Mouse (Mus musculus): ENCODE results near the gene Tjp3. TPM values are rescaled to one million over a fixed set of nuclear protein-coding genes. Genes with fewer than 3 reads are reported as not detected.
"Not testable (repeated sequence)": the region's sequence is repeated elsewhere in the genome, so short reads cannot be mapped to it uniquely, and the experiment has no call there.

Tjp3 gene
- polyA plus RNA-seq, 1 experiment, result 4.9 TPM

DNA sequence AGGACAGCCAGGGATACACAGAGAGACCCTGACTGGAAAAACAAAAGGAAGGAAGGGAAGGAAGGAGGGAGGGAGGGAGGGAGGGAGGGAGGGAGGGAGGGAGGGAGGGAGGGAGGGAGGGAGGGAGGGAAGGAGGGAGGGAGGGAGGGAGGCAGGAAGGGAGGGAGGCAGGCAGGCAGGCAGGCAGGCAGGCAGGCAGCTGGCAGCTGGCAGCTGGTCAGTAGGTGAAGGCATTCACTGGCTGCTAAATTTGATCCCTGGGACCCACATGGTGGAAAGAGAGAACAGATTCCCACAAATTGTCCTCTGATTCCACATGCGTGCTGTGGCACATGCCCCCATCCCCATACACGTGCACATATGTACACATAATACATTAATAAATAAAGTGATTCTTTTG lies 52.8 kb downstream of the Tjp3 start:
- DNase-seq (ENCODE audit: low read depth), result no peak

DNA sequence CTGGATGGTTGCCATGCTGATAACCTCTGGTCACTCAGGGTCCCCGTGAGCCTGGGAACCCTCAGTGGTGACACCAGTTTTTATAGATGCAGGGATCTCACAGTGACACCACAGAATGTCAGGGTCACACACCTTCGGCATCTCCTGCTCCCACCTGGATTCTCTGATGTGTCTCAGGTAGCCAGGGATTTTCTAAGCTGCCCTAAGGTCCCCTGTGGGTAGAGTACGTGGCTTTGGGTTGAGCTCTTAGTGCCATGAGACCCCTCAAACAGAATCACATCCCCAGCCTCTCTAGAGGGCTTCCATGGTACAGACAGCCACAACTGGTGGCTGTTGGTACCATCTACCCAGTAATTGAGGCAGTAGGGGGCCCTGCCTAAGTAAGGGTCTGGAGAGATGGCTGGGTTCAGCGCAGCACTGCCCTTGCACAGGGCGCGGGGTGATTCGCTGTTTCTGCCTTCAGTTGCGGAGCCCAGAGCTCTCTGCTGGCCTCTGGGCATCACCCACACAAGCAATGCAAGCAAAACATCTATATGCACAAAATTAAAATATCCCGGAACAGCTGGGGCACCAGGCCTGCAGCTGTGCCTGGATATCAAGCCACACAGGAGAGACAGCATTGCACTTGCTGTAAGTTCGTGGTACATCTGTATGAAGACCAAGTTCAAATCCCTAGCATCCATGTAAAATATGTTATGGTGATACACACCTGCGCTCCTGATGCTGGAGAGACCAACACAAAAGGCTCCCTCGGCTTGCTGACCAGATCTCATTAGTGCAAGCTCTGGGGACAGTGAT lies 54.7 kb downstream of the Tjp3 start:
- DNase-seq (ENCODE audit: low read depth), result no peak
- TF ChIP-seq POLR2A (IDR thresholded peaks at IDR 0.05; ENCODE audit: borderline replicate concordance, extremely low read depth, insufficient read depth, insufficient read length, poor library complexity, severe bottlenecking), result no peak
- TF ChIP-seq CTCF (IDR thresholded peaks at IDR 0.05; ENCODE audit: borderline replicate concordance, extremely low read depth, insufficient read depth, insufficient read length), result no peak

More for the DNA sequence above, 52.8 kb downstream of the Tjp3 start:
- TF ChIP-seq POLR2A (IDR thresholded peaks at IDR 0.05; ENCODE audit: borderline replicate concordance, extremely low read depth, insufficient read depth, insufficient read length, poor library complexity, severe bottlenecking) (no peak), CTCF (IDR thresholded peaks at IDR 0.05; ENCODE audit: borderline replicate concordance, extremely low read depth, insufficient read depth, insufficient read length) (no peak)

DNA sequence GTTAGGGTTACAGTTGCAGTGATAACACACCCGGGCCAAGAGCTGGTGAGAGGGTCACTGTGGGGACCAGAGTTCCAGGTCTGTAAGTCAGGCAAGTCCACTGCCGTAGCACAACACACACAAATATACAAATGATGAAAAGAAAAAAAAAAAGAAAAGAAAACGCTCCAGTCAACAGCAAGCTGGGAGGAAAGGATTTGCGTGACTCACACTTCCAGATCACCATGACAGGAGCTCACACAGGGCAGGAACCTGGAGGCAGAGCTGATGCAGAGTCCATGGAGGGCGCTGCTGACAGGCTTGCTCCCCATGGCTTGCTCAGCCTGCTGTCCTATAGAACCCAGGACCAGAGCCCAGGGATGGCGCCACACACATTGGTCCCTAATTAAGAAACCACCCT lies 57.2 kb downstream of the Tjp3 start:
- TF ChIP-seq CTCF (IDR thresholded peaks at IDR 0.05; ENCODE audit: borderline replicate concordance, extremely low read depth, insufficient read depth, insufficient read length) (no peak), POLR2A (IDR thresholded peaks at IDR 0.05; ENCODE audit: borderline replicate concordance, extremely low read depth, insufficient read depth, insufficient read length, poor library complexity, severe bottlenecking) (no peak)
- no peak for DNase-seq (ENCODE audit: low read depth)

DNA sequence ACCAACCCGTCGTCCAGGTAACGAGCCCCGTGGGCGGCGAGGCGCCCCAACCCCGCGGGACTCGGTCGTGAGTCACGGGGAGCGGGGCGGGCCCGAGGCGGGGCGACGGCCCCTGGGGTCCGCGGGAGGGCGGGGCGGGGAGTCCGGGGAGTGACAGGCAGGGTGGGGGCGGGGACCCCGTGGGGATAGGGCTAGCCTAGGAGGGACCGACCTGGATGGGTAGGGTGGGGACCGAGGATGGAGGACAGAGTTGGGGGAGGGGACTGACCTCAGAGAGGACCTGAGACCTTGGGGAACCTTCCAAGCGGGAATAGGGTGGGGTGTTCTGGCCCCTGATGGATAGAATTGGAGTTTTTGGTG lies 58.2 kb downstream of the Tjp3 start:
- no peak for DNase-seq (ENCODE audit: low read depth)
- TF ChIP-seq CTCF (IDR thresholded peaks at IDR 0.05; ENCODE audit: borderline replicate concordance, extremely low read depth, insufficient read depth, insufficient read length) (no peak), POLR2A (IDR thresholded peaks at IDR 0.05; ENCODE audit: borderline replicate concordance, extremely low read depth, insufficient read depth, insufficient read length, poor library complexity, severe bottlenecking) (no peak)

- DNase-seq (ENCODE audit: low read depth), result peak; percentile 91
- TF ChIP-seq CTCF (IDR thresholded peaks at IDR 0.05; ENCODE audit: borderline replicate concordance, extremely low read depth, insufficient read depth, insufficient read length), result no peak
- TF ChIP-seq POLR2A (IDR thresholded peaks at IDR 0.05; ENCODE audit: borderline replicate concordance, extremely low read depth, insufficient read depth, insufficient read length, poor library complexity, severe bottlenecking), result peak; percentile 60
Measured at GRCm38 (mm10) chr10:81232580-81233225, 58.7 kb downstream of the Tjp3 start, which contains the start of gene Zfr2. Gene Zfr2, plus strand, starts transcription at chr10:81233155.

DNA sequence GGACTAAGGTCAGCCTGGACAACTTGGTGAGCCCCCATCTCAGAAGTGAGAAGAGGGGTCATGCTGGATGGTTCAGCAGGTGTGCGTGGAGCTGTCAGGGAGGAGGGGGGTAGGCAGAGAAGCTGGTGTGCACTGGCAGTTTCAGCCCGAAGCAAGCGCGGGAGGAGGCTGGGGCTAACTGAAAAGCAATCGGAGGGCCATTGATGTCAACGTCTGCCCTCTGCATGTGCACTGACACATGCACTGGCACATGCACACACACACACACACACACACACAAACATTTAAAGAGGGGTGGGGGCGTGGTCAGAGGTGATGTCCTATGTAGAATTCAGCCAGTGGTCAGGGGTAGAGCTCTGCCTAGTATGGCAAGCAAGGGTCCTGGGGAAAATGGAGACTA lies 59.9 kb downstream of the Tjp3 start:
- TF ChIP-seq CTCF (IDR thresholded peaks at IDR 0.05; ENCODE audit: borderline replicate concordance, extremely low read depth, insufficient read depth, insufficient read length) (no peak), POLR2A (IDR thresholded peaks at IDR 0.05; ENCODE audit: borderline replicate concordance, extremely low read depth, insufficient read depth, insufficient read length, poor library complexity, severe bottlenecking) (no peak)
- DNase-seq (ENCODE audit: low read depth), result no peak

DNA sequence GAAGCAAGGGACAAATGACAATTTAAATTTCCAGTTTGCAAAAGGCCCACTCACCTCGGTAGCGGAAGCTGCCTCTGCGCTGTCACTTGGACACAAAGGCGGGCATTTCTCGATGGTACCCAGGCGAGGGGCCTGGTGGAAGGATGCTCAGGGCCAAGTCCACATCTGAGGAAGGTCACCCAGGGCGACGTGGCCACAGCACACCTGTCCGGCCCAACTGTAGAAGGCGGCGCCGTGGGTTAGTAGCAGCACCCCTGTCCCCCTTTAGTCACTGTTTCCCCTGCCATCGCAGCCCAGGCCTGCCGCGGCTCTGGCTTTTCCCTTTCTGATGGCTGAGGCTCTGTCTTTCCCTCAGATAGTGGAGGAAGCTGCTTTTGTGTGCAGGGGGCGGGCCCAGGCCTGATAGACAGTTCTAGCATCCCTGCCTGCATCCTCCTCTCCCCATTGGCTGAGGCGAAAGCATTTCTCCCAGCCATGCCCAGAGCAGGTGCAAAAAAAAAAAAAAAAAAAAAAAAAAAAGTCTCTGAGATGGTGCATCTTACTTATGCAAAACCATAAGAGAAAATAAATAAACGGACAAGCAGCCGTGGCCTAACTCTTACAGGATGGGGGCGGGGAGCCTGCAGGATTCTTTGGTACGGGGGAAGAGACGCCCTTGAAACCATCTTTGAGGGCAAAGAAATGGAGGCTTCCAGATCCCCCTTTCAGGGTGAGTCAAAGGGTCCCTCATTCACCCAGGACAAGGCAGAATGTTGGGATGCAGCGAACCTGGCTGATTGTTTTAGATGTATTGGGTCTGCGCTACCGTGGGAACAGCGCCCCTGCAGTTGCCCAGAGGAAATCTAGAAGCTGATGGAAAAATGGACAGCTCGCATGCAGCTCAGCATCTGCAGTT lies 60.7 kb downstream of the Tjp3 start, which contains the start of gene Atcay:
Gene Atcay (minus strand): TSS at position 396 of the 895 bp plus-strand sequence.
- DNase-seq (ENCODE audit: low read depth), result peak; percentile 96
- peak; percentile 63; the same call in 1 of the 2 replicates for TF ChIP-seq POLR2A (IDR thresholded peaks at IDR 0.05; ENCODE audit: borderline replicate concordance, extremely low read depth, insufficient read depth, insufficient read length, poor library complexity, severe bottlenecking)
- TF ChIP-seq CTCF (IDR thresholded peaks at IDR 0.05; ENCODE audit: borderline replicate concordance, extremely low read depth, insufficient read depth, insufficient read length), result peak; percentile 73

DNA sequence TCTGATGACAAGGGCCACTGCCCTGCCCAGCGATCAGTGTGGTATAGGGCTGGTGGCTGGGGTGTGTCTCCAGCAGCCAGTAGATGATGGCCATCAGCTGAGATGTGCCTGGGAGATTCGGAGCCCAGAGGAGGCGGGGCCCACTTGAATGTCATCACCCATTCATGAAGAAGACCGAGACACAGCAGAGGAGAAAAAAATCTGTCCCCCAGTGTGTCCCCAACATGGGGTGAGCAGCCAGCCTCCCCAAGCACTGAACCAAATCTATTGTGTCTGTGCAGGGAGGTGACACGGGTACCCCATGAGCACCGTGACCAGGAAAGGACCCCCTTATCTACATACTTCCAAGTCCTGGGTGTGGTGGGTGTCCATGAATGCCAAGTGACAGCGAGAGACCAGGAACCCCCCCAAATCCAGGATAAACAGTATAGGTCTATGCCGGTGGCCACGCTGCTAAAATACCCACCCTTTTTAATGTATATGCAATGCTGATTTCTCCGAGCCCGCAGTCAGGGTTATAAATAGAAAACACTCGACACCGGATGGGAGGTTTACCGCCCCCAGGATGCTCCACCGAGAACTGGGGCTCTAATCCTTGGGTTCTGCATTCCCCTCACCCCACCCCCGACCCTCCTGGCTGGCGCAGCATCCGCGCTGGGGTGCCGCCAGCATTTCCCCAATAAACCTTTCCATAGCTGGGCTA lies 61.5 kb downstream of the Tjp3 start:
- DNase-seq (ENCODE audit: low read depth), result peak; percentile 43
- TF ChIP-seq CTCF (IDR thresholded peaks at IDR 0.05; ENCODE audit: borderline replicate concordance, extremely low read depth, insufficient read depth, insufficient read length) (no peak), POLR2A (IDR thresholded peaks at IDR 0.05; ENCODE audit: borderline replicate concordance, extremely low read depth, insufficient read depth, insufficient read length, poor library complexity, severe bottlenecking) (no peak)

- not testable (repeated sequence) for DNase-seq (ENCODE audit: low read depth)
Measured at GRCm38 (mm10) chr10:81223731-81224130, 67.7 kb downstream of the Tjp3 start.

Other genes with a start within 250 kb of the Tjp3 start
- 326 and 369 TPM in 2 replicates for gene Sgta, start 231.4 kb downstream of the Tjp3 start, polyA plus RNA-seq (2012; rRNA removed)
- 69.5 and 86.1 TPM in 2 replicates for gene Thop1, start 221.5 kb downstream of the Tjp3 start, polyA plus RNA-seq (2012; rRNA removed)
- gene Creb3l3, start 192.7 kb downstream of the Tjp3 start, polyA plus RNA-seq (2012; rRNA removed), result 0.19 and 0.20 TPM in 2 replicates
- 203 and 214 TPM in 2 replicates for gene Map2k2, start 185.7 kb downstream of the Tjp3 start, polyA plus RNA-seq (2012; rRNA removed)
- gene Zbtb7a, start 156.4 kb downstream of the Tjp3 start, polyA plus RNA-seq (2012; rRNA removed), result 9.2 and 12.7 TPM in 2 replicates
- gene Pias4, start 123.7 kb downstream of the Tjp3 start, polyA plus RNA-seq (2012; rRNA removed), result 38.4 and 47.8 TPM in 2 replicates
- gene Eef2, start 115.0 kb downstream of the Tjp3 start, polyA plus RNA-seq (2012; rRNA removed), result 1,504 and 1,952 TPM in 2 replicates
- 82.3 and 88.4 TPM in 2 replicates for gene Dapk3, start 108.6 kb downstream of the Tjp3 start, polyA plus RNA-seq (2012; rRNA removed)
- not detected in 2 replicates for gene 4930442H23Rik, start 107.7 kb downstream of the Tjp3 start, polyA plus RNA-seq (2012; rRNA removed)
- gene Nmrk2, start 89.5 kb downstream of the Tjp3 start, polyA plus RNA-seq (2012; rRNA removed), result 0.18 and 0.21 TPM in 2 replicates
- gene Atcay, start 60.7 kb downstream of the Tjp3 start, polyA plus RNA-seq (2012; rRNA removed), result 134 and 169 TPM in 2 replicates
- 59.8 and 63.6 TPM in 2 replicates for gene Zfr2, start 58.4 kb downstream of the Tjp3 start, polyA plus RNA-seq (2012; rRNA removed)
- 30.6 and 31.9 TPM in 2 replicates for gene Matk, start 38.6 kb downstream of the Tjp3 start, polyA plus RNA-seq (2012; rRNA removed)
- gene Mrpl54, start 24.6 kb downstream of the Tjp3 start, polyA plus RNA-seq (2012; rRNA removed), result 67.0 and 72.1 TPM in 2 replicates
- gene Apba3, start 24.6 kb downstream of the Tjp3 start, polyA plus RNA-seq (2012; rRNA removed), result 45.2 and 47.0 TPM in 2 replicates
- gene Pip5k1c, start 1.4 kb upstream of the Tjp3 start, polyA plus RNA-seq (2012; rRNA removed), result 267 and 268 TPM in 2 replicates
- 41.4 and 44.3 TPM in 2 replicates for gene Cactin, start 29.5 kb upstream of the Tjp3 start, polyA plus RNA-seq (2012; rRNA removed)
- gene Tbxa2r, start 37.1 kb upstream of the Tjp3 start, polyA plus RNA-seq (2012; rRNA removed), result 5.0 and 5.3 TPM in 2 replicates
- gene Gipc3, start 51.7 kb upstream of the Tjp3 start, polyA plus RNA-seq (2012; rRNA removed), result 0.05 and 0.16 TPM in 2 replicates
- 49.5 and 63.8 TPM in 2 replicates for gene Hmg20b, start 58.9 kb upstream of the Tjp3 start, polyA plus RNA-seq (2012; rRNA removed)
- gene Mfsd12, start 65.9 kb upstream of the Tjp3 start, polyA plus RNA-seq (2012; rRNA removed), result 13.1 and 15.6 TPM in 2 replicates
- gene 4930404N11Rik, start 74.2 kb upstream of the Tjp3 start, polyA plus RNA-seq (2012; rRNA removed), result 0.19 and 0.25 TPM in 2 replicates
- gene Fzr1, start 86.9 kb upstream of the Tjp3 start, polyA plus RNA-seq (2012; rRNA removed), result 154 and 184 TPM in 2 replicates
- 64.0 and 67.4 TPM in 2 replicates for gene Dohh, start 92.8 kb upstream of the Tjp3 start, polyA plus RNA-seq (2012; rRNA removed)
- 6.8 and 9.6 TPM in 2 replicates for gene Gm48551, start 92.9 kb upstream of the Tjp3 start, polyA plus RNA-seq (2012; rRNA removed)
- gene Gm48552, start 97.4 kb upstream of the Tjp3 start, polyA plus RNA-seq (2012; rRNA removed), result 8.7 and 9.4 TPM in 2 replicates
- 3.0 and 4.2 TPM in 2 replicates for gene Smim24, start 101.5 kb upstream of the Tjp3 start, polyA plus RNA-seq (2012; rRNA removed)
- gene Nfic, start 164.1 kb upstream of the Tjp3 start, polyA plus RNA-seq (2012; rRNA removed), result 9.2 and 16.7 TPM in 2 replicates
- gene Celf5, start 191.1 kb upstream of the Tjp3 start, polyA plus RNA-seq (2012; rRNA removed), result 396 and 427 TPM in 2 replicates
- 152 and 206 TPM in 2 replicates for gene Ncln, start 204.8 kb upstream of the Tjp3 start, polyA plus RNA-seq (2012; rRNA removed)
- 0.54 and 0.59 TPM in 2 replicates for gene S1pr4, start 208.6 kb upstream of the Tjp3 start, polyA plus RNA-seq (2012; rRNA removed)
- 0.95 and 1.1 TPM in 2 replicates for gene Gna15, start 232.6 kb upstream of the Tjp3 start, polyA plus RNA-seq (2012; rRNA removed)

All from brain, embryonic 14.5 days (tissue).